Mouse (Mus musculus) lung, adult 18-20 months (tissue): ENCODE data around the gene Tfg.

ENCODE experiments used
- DNase-seq, 2 experiments: peaks; one replicate each; pipeline ENCODE4 v3.0.0; 2022; ENCODE audit warnings: mixed read lengths in 2 of 2

Tfg gene

DNA sequence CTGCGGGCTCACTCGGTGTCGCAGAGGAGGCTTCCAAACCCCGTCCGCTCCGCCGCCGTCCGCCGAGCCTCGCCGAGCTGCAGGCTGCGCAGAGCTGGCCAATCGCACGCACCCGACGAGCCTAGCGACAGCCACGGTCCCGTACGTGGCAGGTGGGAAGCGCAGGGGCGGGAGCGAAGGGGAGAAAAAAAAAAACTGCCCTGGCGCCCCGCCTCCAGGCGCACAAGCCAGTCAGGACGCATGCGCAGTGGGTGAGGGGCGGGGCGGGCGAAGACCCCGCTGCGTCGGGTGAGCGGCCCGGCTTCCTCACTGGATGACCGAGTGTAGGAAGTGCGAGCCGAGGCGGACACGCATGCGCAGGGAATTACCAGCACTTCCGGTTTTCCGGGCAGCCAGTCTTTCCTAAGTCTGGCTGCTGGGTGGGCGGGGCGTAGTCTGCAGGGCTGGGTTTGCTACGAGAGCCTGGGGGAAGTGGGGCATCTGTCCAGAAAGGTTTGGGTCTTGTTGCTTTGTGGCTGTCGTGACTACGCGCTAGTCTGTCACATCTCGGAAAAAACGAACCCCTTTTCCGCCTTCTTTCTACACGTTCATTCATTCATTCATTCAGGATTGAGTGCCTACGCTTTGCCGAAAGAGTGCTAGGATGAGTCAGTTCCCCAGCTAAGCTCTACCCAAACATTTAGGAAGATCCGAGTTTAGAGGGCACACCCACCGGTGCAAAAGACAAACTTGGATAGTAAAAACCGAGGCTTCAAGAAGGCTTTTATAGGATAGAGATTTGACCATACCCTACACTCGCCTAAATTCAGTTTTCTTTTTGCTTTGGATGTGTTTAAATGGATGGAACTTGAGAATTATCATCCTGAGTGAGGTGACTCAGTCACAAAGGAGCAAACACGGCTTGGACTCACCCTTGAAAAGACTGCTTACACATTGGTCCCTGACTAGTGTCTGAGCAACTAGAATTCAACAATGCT is at the start of gene Tfg:
Gene Tfg (minus strand): TSS at position 227 of the 977 bp plus-strand sequence.
- peak; percentile 99 to 100 for DNase-seq

DNA sequence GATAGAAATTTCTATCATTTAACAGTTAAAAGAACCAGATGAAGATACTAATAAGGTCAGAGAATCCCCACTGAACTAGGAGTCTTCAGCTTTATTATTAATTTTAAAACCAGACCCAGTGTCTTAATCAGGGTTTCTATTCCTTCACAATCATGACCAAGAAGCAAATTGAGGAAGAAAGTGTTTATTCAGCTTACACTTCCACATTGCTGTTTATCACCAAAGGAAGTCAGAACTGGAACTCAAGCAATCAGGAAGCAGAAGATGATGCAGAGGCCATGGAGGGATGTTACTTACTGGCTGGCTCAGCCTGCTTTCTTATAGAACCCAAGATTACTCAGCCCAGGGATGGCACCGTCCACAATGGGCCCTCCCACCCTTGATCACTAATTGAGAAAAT is 11.8 kb upstream of the Tfg start:
- DNase-seq, result no peak

DNA sequence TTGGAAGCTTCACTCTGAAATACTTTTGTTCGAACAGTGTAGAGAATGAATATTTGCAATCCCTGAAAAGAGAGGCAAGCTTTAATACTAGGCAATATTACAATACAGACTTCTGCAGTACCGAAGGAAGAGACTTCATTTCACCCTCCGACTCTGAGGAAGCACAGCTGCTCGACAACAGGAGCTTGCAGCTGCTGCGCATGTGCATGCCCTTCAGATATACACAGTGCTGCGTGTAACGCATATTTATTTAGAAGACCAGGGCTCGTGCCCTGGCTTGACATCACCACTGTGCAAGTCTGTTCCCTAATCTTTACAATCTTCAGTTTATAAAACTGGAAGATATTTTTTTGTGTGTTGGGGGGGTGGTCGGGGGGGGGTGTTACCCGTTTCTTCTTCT is 7.7 kb upstream of the Tfg start:
- no peak for DNase-seq

DNA sequence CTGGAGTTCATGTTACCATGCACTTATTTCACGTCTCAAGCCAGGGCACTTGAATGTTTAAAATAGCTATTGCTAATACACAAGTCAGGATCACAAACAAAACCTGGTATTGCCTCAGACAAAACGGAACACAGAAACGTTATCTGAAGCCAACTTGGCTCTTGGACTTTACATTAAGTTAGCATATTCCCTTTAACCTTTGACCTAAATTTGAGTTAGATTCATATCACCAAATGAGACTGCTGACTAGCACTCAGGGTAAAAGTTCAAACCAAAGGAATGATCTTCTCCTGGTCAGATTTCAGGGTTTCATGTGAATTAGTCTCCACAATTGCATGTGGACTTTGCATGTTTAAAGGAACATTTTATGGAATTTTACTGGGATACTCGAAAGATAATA is 5.1 kb upstream of the Tfg start:
- no peak for DNase-seq

DNA sequence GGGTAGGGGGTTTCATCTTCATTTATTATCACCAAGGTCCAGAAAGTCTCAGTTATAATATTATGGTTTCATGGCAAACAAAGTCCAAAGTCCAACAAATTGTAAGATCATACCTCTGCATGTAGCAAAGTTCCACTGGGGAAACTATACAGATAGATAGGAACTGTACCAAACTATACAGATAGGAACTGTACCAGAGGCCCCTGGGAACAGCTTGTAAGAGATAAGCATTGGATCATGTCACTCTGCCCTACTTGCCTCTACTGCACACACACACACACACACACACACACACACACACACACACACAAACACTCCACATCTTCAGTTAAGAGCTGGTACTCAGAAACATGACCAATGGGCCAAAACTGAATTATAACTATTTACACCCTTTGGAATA is 1.8 kb upstream of the Tfg start:
- DNase-seq, result no peak

DNA sequence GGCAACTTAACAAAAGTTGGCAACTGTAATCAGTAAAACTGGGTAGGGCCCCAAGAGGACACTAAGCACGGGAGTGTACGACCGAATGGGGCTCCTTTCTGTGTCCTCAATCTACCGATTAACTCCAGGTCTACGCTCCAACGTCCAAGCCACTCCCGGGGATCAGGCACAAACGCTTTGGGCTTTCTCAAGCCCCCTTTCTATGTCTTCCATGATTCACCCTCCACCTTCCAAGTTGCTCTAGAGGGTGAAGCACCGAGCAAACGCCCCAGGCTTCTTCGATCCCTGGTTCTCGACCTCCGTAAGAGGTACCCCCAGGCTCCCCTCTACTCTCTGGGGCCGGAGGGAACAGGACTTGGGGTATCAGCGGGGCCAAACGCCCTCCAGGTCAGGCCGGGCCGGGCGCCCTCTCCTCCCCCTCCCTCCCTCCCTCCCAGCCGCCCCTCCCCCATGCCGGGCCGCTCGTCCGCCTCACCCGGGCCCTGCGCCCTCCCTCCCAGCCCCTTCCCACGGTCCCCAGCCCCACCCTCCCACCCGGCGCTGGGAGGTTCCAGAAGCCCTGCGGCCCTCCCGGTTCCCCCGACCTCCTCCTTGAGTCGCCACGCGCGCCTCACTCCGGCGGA is 582 bp downstream of the Tfg start:
- peak in 1 of 2 experiments; percentile 24 for DNase-seq

DNA sequence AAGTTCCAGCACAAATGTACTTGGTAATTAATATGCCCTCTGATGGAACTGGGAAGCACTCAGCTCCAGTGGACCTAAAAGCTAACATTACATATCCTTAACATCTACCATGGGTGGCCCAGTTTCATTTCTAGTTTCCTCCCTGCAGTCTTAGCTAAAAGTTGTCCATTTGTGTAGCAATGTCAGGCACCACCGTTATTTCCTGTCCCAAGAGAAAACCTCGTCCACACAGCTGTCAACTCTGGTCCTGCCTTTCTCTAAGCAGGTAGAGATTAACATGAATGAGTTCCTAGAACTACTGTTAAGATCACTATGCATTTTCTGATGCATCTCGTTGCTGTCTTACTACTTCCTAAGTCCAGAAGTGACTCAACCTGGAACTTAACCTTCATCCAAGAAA is 1.6 kb downstream of the Tfg start:
- DNase-seq, result no peak

DNA sequence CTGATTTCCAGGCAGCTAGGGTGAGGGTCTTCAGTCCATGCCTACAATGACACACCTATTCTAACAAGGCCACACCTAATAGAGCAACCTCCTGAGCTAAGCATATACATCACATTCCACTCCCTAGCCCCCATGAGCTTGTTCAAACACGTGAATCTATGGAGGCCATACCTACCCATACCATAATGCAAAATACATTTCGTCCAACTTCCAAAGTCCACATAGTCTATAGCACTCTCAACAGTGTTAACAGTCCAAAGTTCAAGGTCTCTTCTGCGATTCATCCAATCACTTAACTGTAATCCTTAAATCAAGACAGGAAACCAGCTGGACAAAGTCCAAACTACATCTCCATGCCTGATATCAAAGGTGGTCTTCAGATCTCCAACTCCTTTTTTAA is 7.2 kb downstream of the Tfg start:
- DNase-seq, result no peak

DNA sequence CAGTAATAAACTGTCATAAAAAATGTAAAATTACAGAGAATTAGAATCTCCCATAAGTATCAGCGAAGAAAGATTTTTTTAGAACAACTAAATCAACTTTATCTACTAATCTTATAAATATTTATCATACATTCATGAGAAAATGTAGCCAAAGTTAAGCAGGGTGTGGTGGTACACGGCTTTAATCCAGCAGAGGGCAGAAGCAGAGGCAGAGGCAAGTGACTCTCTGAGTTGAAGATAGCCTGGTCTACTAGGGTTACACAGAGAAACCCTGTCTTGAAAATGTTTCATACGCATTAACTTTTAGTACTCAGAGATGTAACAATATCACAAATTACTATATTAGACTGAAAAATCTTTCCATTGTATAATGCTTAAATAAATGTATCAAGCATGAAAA is 11.5 kb downstream of the Tfg start:
- no peak for DNase-seq

DNA sequence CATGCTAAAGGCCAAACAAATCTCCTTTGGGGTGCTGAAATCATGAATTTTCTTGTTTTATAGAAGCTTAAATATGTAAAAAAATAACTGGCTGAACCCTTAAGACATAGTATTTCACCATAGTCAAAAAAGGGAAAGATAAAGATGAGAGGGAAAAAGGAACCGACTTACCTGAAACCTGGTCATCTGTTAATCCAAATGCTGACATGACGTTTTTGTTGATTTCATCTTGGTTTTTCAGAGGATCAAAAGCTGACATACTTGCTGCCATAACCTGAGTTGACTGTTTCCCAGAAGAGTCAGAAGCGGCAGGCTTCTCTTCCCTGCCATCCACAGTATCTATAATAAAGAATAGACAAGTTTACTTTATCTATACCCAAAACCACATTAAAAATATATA is 16.4 kb downstream of the Tfg start:
- no peak for DNase-seq

DNA sequence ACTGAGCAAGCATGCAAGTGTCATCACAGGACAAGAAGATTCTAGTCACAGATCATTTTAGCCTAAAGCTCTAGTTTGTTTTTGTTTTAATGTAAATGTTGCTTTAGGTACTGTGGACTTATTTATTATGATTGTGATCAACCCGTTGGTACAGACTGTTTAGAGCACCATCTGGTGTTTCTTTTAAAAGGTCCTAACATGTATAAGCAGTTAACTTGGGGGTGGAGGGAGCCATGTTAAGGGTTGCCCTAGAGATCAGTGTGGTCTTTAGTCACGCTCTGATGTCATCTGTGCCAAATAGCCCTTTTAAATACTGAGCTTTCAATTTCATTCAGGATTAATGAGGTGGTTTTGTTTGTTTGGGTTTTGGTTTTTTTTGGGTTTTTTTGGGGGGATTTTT is 20.8 kb downstream of the Tfg start:
- DNase-seq, result no peak

DNA sequence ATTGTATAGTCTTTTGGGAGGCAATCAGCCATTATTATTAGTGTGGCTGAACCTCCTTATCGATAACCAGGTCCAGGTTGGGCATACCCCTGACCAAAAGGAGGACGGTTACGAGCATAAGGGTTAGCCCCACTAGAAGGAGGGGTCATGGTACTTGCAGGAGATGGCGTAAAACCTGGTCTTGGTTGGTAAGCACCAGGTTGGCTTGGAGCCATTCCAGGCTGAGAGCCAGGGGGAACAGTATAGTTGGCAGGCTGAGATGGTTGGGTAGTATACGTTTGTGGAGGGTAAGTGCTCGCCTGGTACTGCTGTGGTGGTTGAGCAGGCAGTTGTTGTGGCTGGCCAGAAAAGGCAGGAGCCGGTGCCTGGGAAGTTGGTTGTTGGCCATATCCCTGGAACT is 26.5 kb downstream of the Tfg start:
- DNase-seq, result no peak

DNA sequence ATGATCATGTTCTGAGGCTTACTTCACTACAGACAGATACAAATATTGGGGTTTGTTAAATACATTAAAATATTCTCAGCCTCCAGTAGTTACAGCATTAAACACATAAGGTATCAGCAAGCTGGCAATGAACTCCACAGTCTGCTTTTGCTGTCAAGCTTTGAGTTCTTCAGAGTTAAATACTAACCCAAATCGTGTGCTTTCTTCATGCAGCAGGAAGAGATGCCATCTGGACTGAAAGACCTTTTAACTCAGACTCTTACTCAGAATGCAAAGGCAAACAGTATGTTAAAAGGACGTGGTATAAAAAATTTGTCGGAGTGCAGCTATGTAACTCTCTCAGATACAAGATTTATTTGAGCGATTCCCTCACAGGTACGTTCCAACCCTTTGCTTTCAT is 30.5 kb downstream of the Tfg start:
- DNase-seq, result no peak

DNA sequence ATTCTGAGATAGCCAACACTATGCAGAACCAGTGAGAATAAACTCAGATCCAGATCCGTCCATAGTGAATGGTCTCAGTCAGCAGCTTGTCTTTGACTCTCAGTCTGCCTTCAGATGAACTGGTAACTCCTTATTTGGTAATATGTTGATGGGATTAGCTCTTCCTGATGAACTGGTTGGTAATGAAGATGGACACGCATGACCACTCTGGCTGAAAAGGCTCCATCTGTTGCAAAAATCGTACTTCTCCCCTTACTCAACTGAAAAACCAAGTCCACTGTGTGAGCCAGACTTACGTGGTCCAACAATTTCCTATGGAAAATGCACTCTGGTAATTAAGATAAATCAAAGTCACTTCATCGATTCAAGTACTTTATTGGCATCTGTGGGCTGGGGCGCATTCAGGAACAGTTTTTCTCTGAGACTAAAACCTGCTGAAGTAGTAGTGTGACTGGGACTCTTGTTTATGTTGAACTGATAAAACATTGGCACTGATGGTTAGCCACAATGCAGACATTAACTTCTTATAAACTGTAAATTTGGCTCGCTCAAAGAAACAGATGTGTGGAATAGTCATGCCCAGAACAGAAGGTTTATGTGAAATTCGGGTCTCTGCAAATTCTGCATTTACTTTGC is 36.1 kb downstream of the Tfg start:
- no peak for DNase-seq

DNA sequence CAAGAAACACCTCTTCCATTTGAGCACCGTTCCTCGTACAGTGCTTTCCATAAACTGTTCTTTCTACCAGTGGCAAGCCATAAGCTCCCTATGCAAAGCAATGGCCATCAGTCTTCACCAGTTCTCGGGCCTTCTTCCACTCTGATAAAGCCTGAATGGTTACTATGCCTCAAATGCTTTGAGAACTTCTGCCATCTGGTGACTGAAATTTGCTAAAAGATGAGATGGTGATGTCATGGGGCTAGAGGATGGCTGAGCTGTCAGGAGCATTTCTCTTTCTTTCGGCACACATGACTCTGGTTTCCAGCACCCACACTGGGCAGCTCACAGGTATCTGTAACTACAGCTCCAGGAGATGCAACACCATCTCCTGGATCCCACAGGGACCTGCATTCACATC is 40.1 kb downstream of the Tfg start:
- DNase-seq, result no peak

DNA sequence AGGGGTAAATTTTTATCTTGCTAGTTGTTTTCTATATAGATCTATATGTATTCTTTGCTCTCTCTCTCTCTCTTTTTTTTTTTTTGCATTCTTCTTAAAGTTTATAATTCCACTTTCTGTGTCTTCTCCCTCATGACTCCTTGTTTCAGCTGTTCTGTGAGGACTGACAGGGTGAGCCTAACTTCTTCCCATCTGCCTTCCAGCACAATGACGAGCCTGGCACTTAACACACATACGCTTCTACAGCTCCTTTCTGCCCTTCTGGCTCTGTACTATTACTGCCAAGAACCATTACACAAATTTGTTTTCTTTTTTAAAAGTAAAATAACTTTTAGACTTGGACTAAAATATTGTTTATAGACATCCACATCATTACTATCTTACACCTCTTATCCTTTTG is 43.8 kb downstream of the Tfg start:
- no peak for DNase-seq

DNA sequence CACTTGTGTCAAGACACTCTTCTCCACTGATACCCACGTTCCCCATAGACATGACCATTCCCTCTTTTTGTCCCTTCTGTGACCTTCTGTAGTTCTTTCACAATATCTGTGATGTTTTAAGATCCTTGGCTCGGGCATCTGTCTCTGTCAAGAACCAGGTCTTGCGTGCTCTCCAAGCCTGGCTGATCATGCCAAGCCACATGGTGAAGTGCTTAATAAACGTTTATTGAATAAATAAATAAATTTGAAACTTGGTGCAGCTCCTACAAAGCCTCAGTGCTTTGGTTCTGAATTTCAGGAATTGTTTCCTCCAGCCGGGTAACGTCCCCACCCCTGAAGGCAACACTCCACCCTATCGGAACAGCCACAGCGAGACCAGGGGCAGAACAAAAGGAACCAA is 46.3 kb downstream of the Tfg start:
- peak; percentile 14 to 28 for DNase-seq

DNA sequence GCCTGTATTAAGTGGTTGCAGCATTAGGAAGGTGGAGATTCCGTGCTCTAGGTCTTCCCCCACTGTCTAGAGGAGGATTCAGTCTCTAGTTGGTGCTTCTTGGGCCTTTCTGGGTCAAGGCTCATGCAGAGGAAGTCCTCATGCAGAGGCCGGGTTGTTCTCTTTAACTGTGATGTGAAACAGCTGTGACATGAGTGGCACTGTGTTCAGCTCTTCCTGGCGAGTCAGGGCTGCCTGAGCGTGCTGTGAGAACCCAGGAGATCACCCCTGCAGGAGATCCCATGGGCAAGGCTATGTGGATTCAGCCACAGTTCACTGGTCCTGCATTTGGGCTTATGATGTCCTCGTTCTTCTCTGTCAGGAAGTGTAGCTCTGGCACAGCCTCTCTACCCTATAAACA is 47.7 kb downstream of the Tfg start:
- no peak for DNase-seq

DNA sequence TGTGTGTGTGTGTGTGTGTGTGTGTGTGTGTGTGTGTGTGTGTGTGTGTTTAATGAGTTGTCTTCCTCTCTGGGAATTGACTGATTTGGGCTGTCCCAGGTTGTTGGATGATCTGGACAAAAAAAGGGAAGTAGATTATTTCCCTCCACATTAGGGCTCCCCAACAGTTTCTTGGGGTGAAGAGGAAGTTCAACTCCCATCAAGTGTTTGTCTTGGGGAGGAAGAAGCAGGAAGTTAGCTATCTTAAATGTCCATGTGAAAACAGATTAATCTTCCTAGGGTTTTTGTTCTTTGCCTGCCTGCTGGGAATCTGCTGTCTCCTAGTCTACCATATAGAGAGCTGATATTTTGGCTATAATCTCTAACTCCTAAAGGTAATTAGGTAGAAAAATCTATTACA is 58.4 kb downstream of the Tfg start:
- no peak for DNase-seq

DNA sequence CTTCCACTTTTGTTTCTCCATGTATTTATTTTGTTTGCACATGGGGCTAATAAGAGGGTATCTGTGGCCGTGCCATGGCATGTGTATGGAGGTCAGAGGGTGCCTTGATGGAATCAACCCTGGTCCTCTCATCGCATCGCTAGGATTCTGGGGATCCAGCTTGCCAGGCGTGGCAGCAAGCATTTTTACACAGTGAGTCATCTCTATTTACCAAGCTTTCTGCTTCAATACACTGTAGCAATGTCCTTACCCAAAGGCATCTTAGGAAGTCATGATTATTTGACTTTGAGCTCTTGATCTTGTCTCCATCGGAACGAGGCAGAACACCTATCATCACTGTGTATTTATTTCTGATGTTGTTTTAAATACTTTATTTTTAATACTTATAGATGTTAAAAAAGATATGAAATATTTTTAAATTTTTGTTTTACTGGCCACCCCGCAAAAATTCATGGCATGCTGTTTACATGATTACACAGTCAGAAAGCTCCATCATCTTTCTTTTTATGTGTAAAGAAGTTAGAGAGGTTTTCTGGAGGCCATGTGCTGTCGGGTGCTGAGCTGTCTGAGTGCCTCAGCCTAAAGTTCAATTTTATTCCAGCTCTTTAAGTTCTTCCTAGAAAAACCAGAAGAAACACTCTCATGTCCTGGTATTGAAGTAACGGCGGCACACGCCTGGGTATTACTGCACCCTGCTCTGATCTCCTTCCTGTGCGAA is 61.9 kb downstream of the Tfg start:
- no peak for DNase-seq

DNA sequence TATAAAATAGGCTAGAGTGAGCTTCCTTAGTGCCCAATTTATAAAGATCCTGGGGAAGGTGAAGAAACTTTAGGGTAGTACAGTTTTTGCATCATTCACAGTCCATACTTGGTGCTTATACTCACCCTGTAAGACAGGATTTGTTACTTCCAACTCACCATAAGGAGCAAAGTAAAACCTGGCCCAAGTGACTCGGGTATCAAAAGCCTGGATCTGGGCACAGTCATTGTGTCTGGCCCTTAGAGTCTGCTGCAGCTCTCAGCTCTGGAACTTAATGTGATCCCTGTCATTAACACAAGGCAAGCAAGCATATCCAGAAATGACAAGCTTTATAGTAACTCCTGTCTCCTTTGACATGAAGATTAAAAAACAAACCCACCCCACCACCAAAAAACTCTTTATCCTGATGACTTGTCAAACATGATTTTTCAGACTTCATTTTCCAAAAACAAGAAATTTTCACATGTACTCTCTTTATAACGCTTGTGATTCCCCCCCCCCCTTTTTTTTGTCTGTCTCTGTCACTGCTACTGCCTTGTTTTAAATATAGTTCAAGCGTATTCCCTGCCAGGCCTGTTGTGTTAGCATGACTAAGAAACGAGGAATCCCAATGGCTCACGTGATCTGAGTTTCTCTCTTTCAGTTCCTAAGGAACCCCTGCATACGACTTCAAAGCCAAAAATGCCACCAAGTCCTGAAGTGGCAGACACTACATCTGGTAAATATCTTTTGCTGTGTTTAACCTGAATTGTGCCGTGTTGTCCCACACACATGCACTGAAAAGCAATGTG is 70.7 kb downstream of the Tfg start:
- no peak for DNase-seq

DNA sequence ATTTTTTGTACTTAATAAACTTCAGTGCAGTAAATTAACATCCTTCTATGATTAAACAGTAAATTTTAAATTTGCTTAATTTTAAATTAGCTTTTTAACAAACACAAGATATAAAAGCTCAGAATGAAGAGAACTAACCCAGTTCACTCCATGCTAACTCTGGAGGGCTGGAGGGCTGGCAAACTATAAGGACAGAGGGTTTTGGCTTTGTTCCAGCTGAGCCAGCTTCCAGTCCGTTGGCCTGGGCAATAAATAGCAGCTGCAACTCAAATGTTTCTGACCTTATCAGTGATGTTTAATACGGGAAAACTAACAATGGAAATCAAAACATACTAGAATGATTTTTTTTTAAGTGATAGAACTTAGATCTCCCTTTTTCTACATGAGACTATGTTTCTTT is 72.0 kb downstream of the Tfg start:
- DNase-seq, result no peak
